Mouse (Mus musculus) liver, adult 2 months (tissue): ENCODE measurements at regions not wholly inside any gene's neighbourhood (a gene's known extent, or its start where the extent isn't known, plus 50 kb on each side); places are given as distances from the start of the nearest gene placed in this dataset.
A peak's percentile ranks its signal among the peaks of the same experiment; 100 is the strongest.
"Not testable (repeated sequence)": the region's sequence is repeated elsewhere in the genome, so short reads cannot be mapped to it uniquely, and the experiment has no call there.

Source experiments
- DNase-seq: peaks from one replicate; pipeline ENCODE4 v3.0.0-alpha.2; 2011; ENCODE audit warnings: low read depth, low spot score; ENCODE audit errors: extremely low read depth
- H3K27ac ChIP-seq: fragments of 200-500 bp; replicated peaks from 2 replicates; pipeline ENCODE4 v1.5.1; 2012; ENCODE audit warnings: low read depth, mild to moderate bottlenecking, control low read depth, inconsistent platforms, low read length; ENCODE audit not compliant: insufficient read depth
- H3K27me3 ChIP-seq: fragments of 200-500 bp; 2 replicates; pipeline ENCODE4 v1.6.1; 2012; ENCODE audit warnings: mild to moderate bottlenecking, moderate library complexity, low read length, inconsistent platforms; ENCODE audit not compliant: control insufficient read depth, insufficient read depth
- H3K36me3 ChIP-seq: fragments of 200-500 bp; 2 replicates; pipeline ENCODE4 v1.6.1; 2012; ENCODE audit warnings: low read length, inconsistent platforms; ENCODE audit not compliant: control insufficient read depth, insufficient read depth
- H3K4me1 ChIP-seq: fragments of 200-500 bp; 2 replicates; pipeline ENCODE4 v1.6.1; 2011; ENCODE audit warnings: low read length; ENCODE audit not compliant: control insufficient read depth, insufficient read depth
- H3K4me3 ChIP-seq: fragments of 200-500 bp; 2 replicates; pipeline ENCODE4 v1.5.1; 2011; ENCODE audit warnings: low read depth, mild to moderate bottlenecking, control low read depth, low read length, moderate library complexity; ENCODE audit not compliant: insufficient read depth
- H3K79me2 ChIP-seq: fragments of 200-500 bp; 2 replicates; pipeline ENCODE4 v1.6.1; 2012; ENCODE audit warnings: inconsistent platforms, mild to moderate bottlenecking, low read length, moderate library complexity; ENCODE audit not compliant: control insufficient read depth, insufficient read depth
- H3K9ac ChIP-seq: fragments of 200-500 bp; 2 replicates; pipeline ENCODE4 v1.6.1; 2012; ENCODE audit warnings: low read depth, mild to moderate bottlenecking, control low read depth, inconsistent platforms, low read length
- CTCF ChIP-seq: fragments of 200-500 bp; IDR thresholded peaks from 2 replicates; pipeline ENCODE4 v1.5.1; 2011; ENCODE audit warnings: low read depth, low read length, control low read depth
- POLR2A ChIP-seq: fragments of 200-500 bp; IDR thresholded peaks from 2 replicates; pipeline ENCODE4 v1.6.1; 2011; ENCODE audit warnings: low read length, control low read depth; ENCODE audit not compliant: insufficient read depth; ENCODE audit errors: extremely low read depth
- WGBS: fragments of 180-500 bp; shearing (Covaris S2); methylation state at CpG from one replicate; pipeline ENCODE4 v1.1.7; 2018; 5-methylcytosine and 5-hydroxymethylcytosine counted together

DNA sequence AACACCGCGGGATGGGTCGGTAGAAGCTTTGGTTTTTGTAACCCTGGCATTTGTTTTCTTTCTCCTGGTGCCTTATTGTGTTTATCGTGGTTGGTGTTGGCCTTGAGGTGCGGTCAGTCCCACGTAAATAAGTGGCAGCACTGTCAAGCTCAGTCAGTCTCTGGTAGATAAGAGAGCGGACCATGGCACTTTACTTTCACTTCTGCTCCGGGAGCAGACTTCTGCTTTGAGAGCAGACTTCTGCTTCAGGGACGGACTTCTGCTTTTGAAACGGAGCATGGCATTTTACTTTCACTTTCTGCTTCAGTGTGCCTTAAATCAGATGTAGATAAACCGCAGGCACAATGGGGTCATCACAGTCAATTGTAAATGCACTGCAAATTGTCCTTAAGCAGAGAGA is 54.3 kb upstream of the Ccdc66 start:
- 35% methylated on average over 11 of the region's 11 CpGs for WGBS

GRCm38 (mm10) chr14:27561974-27562373 is 53.7 kb upstream of the Ccdc66 start:
- not testable (repeated sequence) for H3K4me3 ChIP-seq, H3K79me2 ChIP-seq, H3K27ac ChIP-seq, H3K4me1 ChIP-seq, H3K9ac ChIP-seq, H3K36me3 ChIP-seq, H3K27me3 ChIP-seq, DNase-seq
- WGBS, result 89% methylated on average over 9 of the region's 9 CpGs

More for the DNA sequence above, 54.3 kb upstream of the Ccdc66 start:
- H3K36me3 ChIP-seq, H3K79me2 ChIP-seq, H3K4me1 ChIP-seq, H3K27me3 ChIP-seq: not testable (repeated sequence)
- DNase-seq, result peak; percentile 78
- Histone ChIP-seq H3K9ac (peak overlapping the region; percentile 36), H3K4me3 (peak overlapping the region; percentile 47), H3K27ac (peak overlapping the region; percentile 20; the same call in 1 of the 2 replicates)

DNA sequence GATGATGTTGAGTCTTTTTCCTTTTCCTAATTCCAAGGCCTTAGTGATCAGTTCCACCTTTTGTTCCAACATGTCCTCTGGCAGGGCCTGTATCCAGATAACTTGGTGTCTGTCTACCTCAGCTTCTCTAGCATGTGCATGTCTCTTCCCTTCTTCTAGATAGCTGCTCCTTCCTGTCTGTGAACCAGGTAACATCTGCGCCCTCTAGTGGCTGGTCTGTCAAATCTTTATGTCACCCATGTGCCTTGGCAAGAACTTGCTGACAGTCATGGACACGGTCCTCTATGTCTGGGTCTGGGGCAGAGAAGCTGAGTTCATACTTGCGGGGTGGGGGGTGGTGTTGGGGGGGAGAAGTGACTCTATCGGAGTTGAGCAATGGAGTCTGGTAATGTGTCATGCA is 52.2 kb upstream of the Ccdc66 start:
- H3K27me3 ChIP-seq, result no peaks in the 10 kb centered on the region
- H3K27ac ChIP-seq, result no peak overlapping the region
- TF ChIP-seq POLR2A, result no peak
- TF ChIP-seq CTCF, result peak; percentile 57; the same call in 1 of the 2 replicates
- peak; percentile 79 for DNase-seq
- no peak overlapping the region for H3K9ac ChIP-seq
- 42% methylated on average over 4 of the region's 4 CpGs for WGBS
- H3K4me3 ChIP-seq, result no peak overlapping the region
- H3K79me2 ChIP-seq, result no peaks in the 10 kb centered on the region
- no peaks in the 10 kb centered on the region for H3K4me1 ChIP-seq
- H3K36me3 ChIP-seq, result no peaks in the 10 kb centered on the region

GRCm38 (mm10) chr14:27558794-27559491 is 50.7 kb upstream of the Ccdc66 start:
- no peaks in the 10 kb centered on the region for H3K79me2 ChIP-seq
- H3K9ac ChIP-seq, result no peak overlapping the region
- H3K27me3 ChIP-seq, result no peaks in the 10 kb centered on the region
- WGBS, result 48% methylated on average over 3 of the region's 3 CpGs
- no peaks in the 10 kb centered on the region for H3K4me1 ChIP-seq
- H3K27ac ChIP-seq, result no peak overlapping the region
- no peaks in the 10 kb centered on the region for H3K36me3 ChIP-seq
- no peak for TF ChIP-seq CTCF
- TF ChIP-seq POLR2A, result no peak
- DNase-seq, result no peak
- no peak overlapping the region for H3K4me3 ChIP-seq
